Mouse (Mus musculus) olfactory bulb, adult 2 months (tissue): Measurements from ENCODE around the gene Spata5.

ENCODE experiments used
- CTCF ChIP-seq: fragments of 200-500 bp; IDR thresholded peaks from 2 replicates; pipeline ENCODE4 v1.5.1; 2012; ENCODE audit warnings: low read depth, mild to moderate bottlenecking, low read length, moderate library complexity; ENCODE audit not compliant: insufficient read depth
- POLR2A ChIP-seq: fragments of 200-500 bp; IDR thresholded peaks from 2 replicates; pipeline ENCODE4 v1.6.1; 2012; ENCODE audit warnings: mild to moderate bottlenecking, low read depth, low read length, moderate library complexity; ENCODE audit not compliant: insufficient read depth

DNA sequence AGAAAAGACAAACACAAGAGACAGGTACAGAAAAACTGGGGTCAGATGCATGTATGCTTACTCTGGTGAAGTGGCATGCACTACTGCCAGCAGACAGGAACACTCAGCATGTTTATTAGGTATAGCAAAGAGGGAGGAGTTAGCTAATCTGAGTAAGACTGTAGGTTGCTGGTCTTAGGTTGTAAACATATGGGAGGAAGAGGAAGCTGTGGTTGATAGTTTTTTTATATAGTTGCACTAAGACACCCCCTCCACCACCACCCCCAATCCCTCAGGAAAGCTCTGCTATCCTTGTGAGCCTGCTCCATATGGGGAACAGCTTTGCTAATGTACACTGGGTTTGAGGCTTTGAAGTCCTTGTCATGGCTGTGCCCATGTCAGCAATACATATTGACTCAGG lies 10.7 kb downstream of the Spata5 start:
- TF ChIP-seq POLR2A (no peak), CTCF (no peak)
